1 mouse cellular context compared by ENCODE assay signal in the genomic region with DNA sequence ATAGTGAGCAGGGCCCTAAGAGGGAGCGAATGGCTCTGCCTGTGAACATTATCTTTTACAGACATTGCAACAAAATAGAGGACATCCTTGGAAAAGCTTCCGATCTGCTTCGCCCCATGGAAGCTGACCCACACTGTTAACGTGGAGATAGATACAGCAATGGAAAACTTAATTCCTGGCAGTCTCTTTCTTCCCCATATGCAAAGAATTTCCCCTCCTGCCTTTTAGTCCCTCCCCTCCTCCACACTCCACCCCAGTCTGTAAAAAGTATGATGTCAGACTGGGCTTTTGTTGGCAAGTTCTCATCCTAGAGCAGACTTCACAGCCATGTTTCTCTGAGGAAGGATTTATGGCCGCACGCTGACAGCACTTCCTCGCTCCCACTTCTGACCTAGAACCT.
TF ChIP-seq lines count a peak whose summit lies in the region.

No protein-coding gene starts in this region.

TF ChIP-seq in CH12.LX, 34 proteins besides CTCF, POLR2A, EP300 and RAD21 (continued from another document):
- TF ChIP-seq JUND (conservative IDR thresholded peaks at IDR 0.05; ENCODE audit: low read depth, low read length): no peak
- TF ChIP-seq UBTF (IDR thresholded peaks at IDR 0.05; ENCODE audit: low read depth, low read length): no peak
- no peak for TF ChIP-seq KAT2A (IDR thresholded peaks at IDR 0.05; ENCODE audit: insufficient replicate concordance, low read length)
- TF ChIP-seq IRF4 (IDR thresholded peaks at IDR 0.05; ENCODE audit: low read depth, low read length): no peak
- TF ChIP-seq E2F4 (IDR thresholded peaks at IDR 0.05; ENCODE audit: insufficient replicate concordance, low read depth, low read length): no peak
- no peak for TF ChIP-seq TCF12 (IDR thresholded peaks at IDR 0.05; ENCODE audit: low read depth, low read length)
- TF ChIP-seq GABPA (IDR thresholded peaks at IDR 0.05; ENCODE audit: insufficient replicate concordance, low read depth, low read length): no peak
- TF ChIP-seq MAX (IDR thresholded peaks at IDR 0.05; ENCODE audit: low read length): no peak
- TF ChIP-seq POLR2AphosphoS2 (IDR thresholded peaks at IDR 0.05; ENCODE audit: low read depth, low read length): no peak
- TF ChIP-seq JUN (IDR thresholded peaks at IDR 0.05; ENCODE audit: insufficient read depth, low read depth, low read length): no peak
